Mouse (Mus musculus): Measurements from ENCODE around the gene Ceacam11. TPM values are rescaled to one million over a fixed set of nuclear protein-coding genes. Genes with fewer than 3 reads are reported as not detected.
"Not testable (repeated sequence)": the region's sequence is repeated elsewhere in the genome, so short reads cannot be mapped to it uniquely, and the experiment has no call there.

Ceacam11 gene
- not detected in 2 replicates for polyA plus RNA-seq (2015; fragmentation: Nextera tagmentation; extraction: Ambion mirVana)

DNA sequence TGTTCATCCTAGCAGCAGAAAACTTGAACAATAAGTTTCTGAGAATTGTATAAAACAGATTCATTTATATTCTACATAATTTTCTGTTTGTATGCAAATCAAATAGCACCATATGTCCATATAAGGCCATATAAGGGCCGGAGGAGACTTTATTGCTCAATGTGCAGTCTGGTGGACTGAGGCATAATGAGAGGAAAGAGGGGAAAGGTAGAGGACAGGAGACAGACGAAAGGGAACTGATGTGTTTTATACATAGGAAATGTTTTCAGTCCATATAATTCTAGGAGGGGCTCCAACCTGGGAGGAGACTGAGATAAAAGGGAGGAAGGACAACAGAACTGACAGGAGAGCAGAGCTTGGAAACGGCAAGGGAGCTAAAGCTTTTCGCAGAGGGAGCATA is at the start of gene Ceacam11:
Gene Ceacam11, plus strand, starts transcription at position 301 of the 400 bp plus-strand sequence.
- Histone ChIP-seq H3K9ac (no peak within 1 kb of the TSS), H3K9me3 (no peaks in the 10 kb centered on the region), H3K4me3 (replicated peaks) (no peak within 1 kb of the TSS), H3K27me3 (replicated peaks) (no peaks in the 10 kb centered on the region), H3K4me1 (no peaks in the 10 kb centered on the region), H3K27ac (no peak within 1 kb of the TSS), H3K36me3 (no peaks in the 10 kb centered on the region), H3K4me2 (no peak within 1 kb of the TSS)
- 74% methylated on average over 4 of the region's 4 CpGs for WGBS
- no peak for ATAC-seq (ENCODE audit: insufficient read depth, low FRiP score, low read depth)

DNA sequence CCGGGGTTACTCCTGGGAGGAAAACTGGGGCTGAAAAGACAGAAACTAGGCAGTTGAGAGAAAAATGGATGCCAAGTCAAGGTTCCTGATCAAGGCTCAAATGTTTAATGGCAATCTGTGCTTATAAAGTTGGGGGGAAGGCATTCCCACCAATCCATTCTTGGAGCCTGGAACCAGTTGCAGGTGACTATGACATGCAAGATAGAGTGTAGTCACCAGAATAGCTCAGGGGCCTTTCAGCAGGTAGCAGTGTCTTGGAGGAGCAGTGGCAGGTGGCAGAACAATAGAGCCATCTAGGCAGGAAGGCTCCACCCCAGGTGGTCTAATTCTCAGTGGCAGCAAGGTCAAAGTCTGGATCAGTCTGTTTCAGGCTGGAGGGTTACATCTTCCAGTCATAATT is 29.2 kb downstream of the Ceacam11 start:
- not testable (repeated sequence) for H3K27me3 ChIP-seq (replicated peaks); H3K4me3 ChIP-seq (replicated peaks); H3K9ac ChIP-seq; H3K9me3 ChIP-seq; H3K4me1 ChIP-seq; H3K4me2 ChIP-seq; H3K27ac ChIP-seq; ATAC-seq (ENCODE audit: insufficient read depth, low FRiP score, low read depth); H3K36me3 ChIP-seq
- 92% methylated on average over 1 of the region's 1 CpGs for WGBS

DNA sequence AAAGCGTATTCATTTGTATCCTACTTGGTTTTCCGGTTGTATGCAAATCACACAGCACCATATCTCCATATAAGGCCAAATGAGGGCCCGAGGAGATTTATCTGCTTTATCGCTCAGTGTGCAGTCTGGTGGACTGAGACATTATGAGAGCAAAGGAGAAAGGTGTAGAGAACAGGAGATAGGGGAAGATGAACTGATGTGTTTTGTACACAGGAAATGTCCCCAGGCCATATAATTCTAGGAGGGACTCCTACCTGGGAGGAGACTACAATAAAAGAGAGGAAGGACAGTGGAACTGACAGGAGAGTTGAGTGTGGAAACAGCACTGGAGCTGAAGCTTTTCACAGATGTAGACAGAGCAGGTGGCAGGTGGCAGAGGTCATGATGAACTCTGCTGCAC is 37.7 kb downstream of the Ceacam11 start, which contains the start of gene Ceacam13:
Gene Ceacam13, plus strand, starts transcription at position 301 of the 400 bp plus-strand sequence.
- Histone ChIP-seq H3K27ac (no peak within 1 kb of the TSS), H3K9me3 (no peaks in the 10 kb centered on the region), H3K9ac (no peak within 1 kb of the TSS), H3K4me2 (no peak within 1 kb of the TSS), H3K36me3 (no peaks in the 10 kb centered on the region), H3K4me3 (replicated peaks) (no peak within 1 kb of the TSS), H3K27me3 (replicated peaks) (no peaks in the 10 kb centered on the region), H3K4me1 (no peaks in the 10 kb centered on the region)
- 78% methylated on average over 4 of the region's 4 CpGs for WGBS
- ATAC-seq (ENCODE audit: insufficient read depth, low FRiP score, low read depth): no peak

Small RNA genes within 50 kb of the gene (microRNA-seq; reads per million reads assigned to microRNA genes)
- gene Gm22414: not detected

Other genes starting within 250 kb of the Ceacam11 start
- gene Ceacam14, start 159.5 kb upstream of the Ceacam11 start, polyA plus RNA-seq (2015; fragmentation: Nextera tagmentation; extraction: Ambion mirVana): not detected in 2 replicates
- not detected in 2 replicates for gene Gm5155, start 100.4 kb upstream of the Ceacam11 start, polyA plus RNA-seq (2015; fragmentation: Nextera tagmentation; extraction: Ambion mirVana)
- gene Ceacam13, start 37.8 kb downstream of the Ceacam11 start, polyA plus RNA-seq (2015; fragmentation: Nextera tagmentation; extraction: Ambion mirVana): not detected in 2 replicates
- not detected in 2 replicates for gene Ceacam12, start 93.8 kb downstream of the Ceacam11 start, polyA plus RNA-seq (2015; fragmentation: Nextera tagmentation; extraction: Ambion mirVana)
- gene Igfl3, start 204.4 kb downstream of the Ceacam11 start, polyA plus RNA-seq (2015; fragmentation: Nextera tagmentation; extraction: Ambion mirVana): not detected in 2 replicates

All from stomach, embryonic 15.5 days (tissue).